Mouse (Mus musculus) Patski (cell line): Measurements from ENCODE around the gene Tia1. TPM values are rescaled to one million over a fixed set of nuclear protein-coding genes. Genes with fewer than 3 reads are reported as not detected.

Experiments
- ATAC-seq: fragments of 100-300 bp; one replicate; pipeline ENCODE4 v1.8.0; 2021
- CTCF ChIA-PET: fragments of 350-600 bp; sonication (Branson Sonifier 250); formaldehyde crosslinking; loops from one replicate; lab custom pipeline; 2022; ENCODE audit warnings: inconsistent platforms; lab: Charles Lee
- POLR2A ChIA-PET: fragments of 350-600 bp; sonication (Branson Sonifier 250); formaldehyde crosslinking; loops from one replicate; lab custom pipeline; 2022; ENCODE audit warnings: antibody characterized with exemption, inconsistent platforms; lab: Charles Lee
- DNase-seq: peaks from one replicate; pipeline ENCODE4 v3.0.0-alpha.2; 2011; ENCODE audit warnings: low read depth, low spot score
- H3K27me3 ChIP-seq: fragments of 371-371 bp; one replicate; pipeline ENCODE4 v1.5.1; 2021
- CTCF ChIP-seq: fragments of 100-300 bp; IDR thresholded peaks from one replicate; pipeline ENCODE4 v1.5.1; 2021
- in situ Hi-C: fragments of 300-500 bp; cut with MboI; formaldehyde crosslinking; loops from 3 replicates; pipeline ENCODE4 v1.11.1; 2018; ENCODE audit warnings: low pct_unique_long_range_greater_than_20kb, mixed read lengths
- polyA plus RNA-seq: library from polyadenylated mRNA; unstranded; gene quantifications from one replicate; pipeline ENCODE4 v1.2.3, GENCODE M21; 2021

Gene Tia1
- polyA plus RNA-seq, 1 experiment from 2014 or later = 91.4 TPM

GRCm38 (mm10) chr6:86406306-86406705 lies 2.3 kb downstream of the Tia1 start:
- no peak for DNase-seq
- in situ Hi-C loops = no loop called here
- ChIA-PET POLR2A (no interaction called here), CTCF (interaction anchor here (1.9 kb wide), 1 partner anchor 12 kb away, joined by 7 read pairs; no protein-coding TSS in a partner anchor)
- ATAC-seq = no peak
- no peaks in the 10 kb centered on the region for H3K27me3 ChIP-seq
- no peak for TF ChIP-seq CTCF

DNA sequence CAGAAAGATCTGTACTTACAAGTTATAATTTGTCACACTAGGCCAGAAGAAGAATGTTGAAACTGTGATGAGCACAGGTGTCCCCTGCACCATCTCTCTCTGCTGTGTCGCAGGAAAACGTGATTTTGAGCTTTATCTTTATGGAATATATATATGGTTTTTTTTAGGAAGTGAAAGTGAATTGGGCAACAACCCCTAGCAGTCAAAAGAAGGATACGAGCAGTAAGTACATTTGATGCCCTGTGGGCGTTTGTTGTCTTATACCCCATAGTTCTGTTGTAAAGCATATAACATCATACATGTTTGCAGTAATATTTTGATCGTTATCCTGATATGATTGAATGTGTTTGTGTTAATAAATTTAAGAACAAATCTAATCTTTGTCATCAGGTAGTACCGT lies 14.7 kb downstream of the Tia1 start:
- in situ Hi-C loops = no loop called here
- DNase-seq (no peak), ATAC-seq (no peak)
- no peaks in the 10 kb centered on the region for H3K27me3 ChIP-seq
- TF ChIP-seq CTCF = no peak
- ChIA-PET CTCF (interaction anchor here (1.4 to 1.7 kb wide), 2 partner anchors 8 to 11 kb away, joined by 4 to 7 read pairs; partner anchors contain the start of gene Gm44790), POLR2A (no interaction called here)

GRCm38 (mm10) chr6:86419239-86419638 lies 15.2 kb downstream of the Tia1 start:
- ChIA-PET POLR2A (no interaction called here), CTCF (interaction anchor here (1.4 kb wide), 1 partner anchor 12 kb away, joined by 7 read pairs; no protein-coding TSS in a partner anchor)
- no peak for ATAC-seq
- no peak for DNase-seq
- in situ Hi-C loops = no loop called here
- no peaks in the 10 kb centered on the region for H3K27me3 ChIP-seq
- no peak for TF ChIP-seq CTCF

DNA sequence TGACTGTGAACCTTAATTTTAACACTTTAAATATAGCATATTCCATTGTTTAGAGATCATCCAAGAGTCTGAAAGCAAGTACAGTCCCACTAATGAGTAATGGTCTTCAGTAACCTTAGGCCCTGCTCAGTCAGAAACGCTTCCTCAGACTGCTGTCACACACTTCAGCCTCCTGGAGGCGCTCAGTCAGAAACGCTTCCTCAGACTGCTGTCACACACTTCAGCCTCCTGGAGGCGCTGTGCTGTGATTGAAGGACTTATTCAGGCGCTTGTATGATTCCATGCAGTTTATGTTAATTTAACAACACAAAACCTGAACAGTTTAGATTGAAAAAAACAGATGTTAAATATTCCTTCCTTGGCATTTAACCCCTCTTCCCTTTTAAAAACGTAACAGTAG lies 16.5 kb downstream of the Tia1 start:
- in situ Hi-C loops = no loop called here
- CTCF ChIA-PET = no interaction called here
- H3K27me3 ChIP-seq = no peaks in the 10 kb centered on the region
- peak; percentile 76 for TF ChIP-seq CTCF
- ATAC-seq (no peak), DNase-seq (no peak)
- POLR2A ChIA-PET = no interaction called here

- POLR2A ChIA-PET = interaction anchor here (1.4 kb wide), 1 partner anchor 9 kb away, joined by 5 read pairs; no protein-coding TSS in a partner anchor
- TF ChIP-seq CTCF = no peak
- no peaks in the 10 kb centered on the region for H3K27me3 ChIP-seq
- DNase-seq (no peak), ATAC-seq (no peak)
- in situ Hi-C loops = no loop called here
- CTCF ChIA-PET = interaction anchor here (1.4 kb wide), 1 partner anchor 8 kb away, joined by 4 read pairs; no protein-coding TSS in a partner anchor
Observed at GRCm38 (mm10) chr6:86426358-86426757, 22.3 kb downstream of the Tia1 start, which contains the start of gene Gm44790. Gene Gm44790 (plus strand): TSS chr6:86426658.

DNA sequence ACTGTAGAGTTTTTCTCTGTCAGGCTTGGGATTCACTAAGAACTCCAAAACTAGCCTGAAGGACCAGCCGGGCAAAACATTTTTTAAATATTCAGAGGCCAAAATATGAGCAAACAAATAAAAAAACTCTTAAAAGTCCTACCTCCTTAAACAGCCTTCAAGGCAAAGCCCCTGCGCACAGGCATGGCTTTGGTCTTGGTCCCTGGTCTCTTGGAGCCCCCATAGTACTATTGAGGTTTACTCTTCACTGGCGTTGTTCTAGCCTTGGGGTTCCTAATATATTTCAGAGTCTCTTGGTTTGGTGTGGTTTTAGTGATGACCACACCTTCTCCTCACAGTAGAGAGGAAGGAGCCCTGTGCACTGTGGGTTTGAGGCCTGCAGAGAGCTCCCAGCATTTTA lies 27.5 kb downstream of the Tia1 start:
- TF ChIP-seq CTCF = no peak
- DNase-seq (no peak), ATAC-seq (no peak)
- CTCF ChIA-PET = no interaction called here
- H3K27me3 ChIP-seq = no peaks in the 10 kb centered on the region
- POLR2A ChIA-PET = no interaction called here
- in situ Hi-C loops = loop anchor here (10.0 kb wide), 2 partner anchors 103 to 243 kb away; no protein-coding TSS in a partner anchor

DNA sequence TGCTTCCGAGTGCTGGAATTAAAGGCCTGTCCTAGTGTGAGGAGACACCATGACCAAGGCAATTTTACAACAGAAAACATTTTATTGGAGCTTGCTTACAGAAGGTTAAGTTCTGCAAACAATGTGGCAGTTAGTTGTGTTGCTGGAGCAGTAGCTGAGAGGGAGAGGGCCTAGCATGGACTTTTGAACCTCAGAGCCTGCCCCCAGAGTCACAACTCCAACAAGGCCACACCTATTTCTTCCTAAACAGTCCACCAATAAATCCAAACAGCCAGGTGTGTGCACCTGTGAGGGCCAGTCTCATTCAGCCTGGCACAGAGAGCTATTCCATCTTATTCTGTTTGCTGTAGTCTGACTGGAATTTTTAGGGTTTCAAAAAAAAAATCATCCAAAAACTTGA lies 29.7 kb downstream of the Tia1 start:
- in situ Hi-C loops = loop anchor here (10.0 kb wide), 2 partner anchors 101 to 241 kb away; no protein-coding TSS in a partner anchor
- no peak for ATAC-seq
- ChIA-PET CTCF (no interaction called here), POLR2A (no interaction called here)
- no peaks in the 10 kb centered on the region for H3K27me3 ChIP-seq
- no peak for DNase-seq
- no peak for TF ChIP-seq CTCF

GRCm38 (mm10) chr6:86437711-86438110 lies 33.7 kb downstream of the Tia1 start:
- H3K27me3 ChIP-seq = no peaks in the 10 kb centered on the region
- DNase-seq = no peak
- no peak for ATAC-seq
- in situ Hi-C loops = loop anchor here (10.0 kb wide), 2 partner anchors 97 to 237 kb away; no protein-coding TSS in a partner anchor
- CTCF ChIA-PET = interaction anchor here (1.1 kb wide), 1 partner anchor 93 kb away, joined by 4 read pairs; no protein-coding TSS in a partner anchor
- peak; percentile 52 for TF ChIP-seq CTCF
- POLR2A ChIA-PET = interaction anchor here (0.6 to 0.7 kb wide), 2 partner anchors 30 to 231 kb away, joined by 3 read pairs; no protein-coding TSS in a partner anchor

DNA sequence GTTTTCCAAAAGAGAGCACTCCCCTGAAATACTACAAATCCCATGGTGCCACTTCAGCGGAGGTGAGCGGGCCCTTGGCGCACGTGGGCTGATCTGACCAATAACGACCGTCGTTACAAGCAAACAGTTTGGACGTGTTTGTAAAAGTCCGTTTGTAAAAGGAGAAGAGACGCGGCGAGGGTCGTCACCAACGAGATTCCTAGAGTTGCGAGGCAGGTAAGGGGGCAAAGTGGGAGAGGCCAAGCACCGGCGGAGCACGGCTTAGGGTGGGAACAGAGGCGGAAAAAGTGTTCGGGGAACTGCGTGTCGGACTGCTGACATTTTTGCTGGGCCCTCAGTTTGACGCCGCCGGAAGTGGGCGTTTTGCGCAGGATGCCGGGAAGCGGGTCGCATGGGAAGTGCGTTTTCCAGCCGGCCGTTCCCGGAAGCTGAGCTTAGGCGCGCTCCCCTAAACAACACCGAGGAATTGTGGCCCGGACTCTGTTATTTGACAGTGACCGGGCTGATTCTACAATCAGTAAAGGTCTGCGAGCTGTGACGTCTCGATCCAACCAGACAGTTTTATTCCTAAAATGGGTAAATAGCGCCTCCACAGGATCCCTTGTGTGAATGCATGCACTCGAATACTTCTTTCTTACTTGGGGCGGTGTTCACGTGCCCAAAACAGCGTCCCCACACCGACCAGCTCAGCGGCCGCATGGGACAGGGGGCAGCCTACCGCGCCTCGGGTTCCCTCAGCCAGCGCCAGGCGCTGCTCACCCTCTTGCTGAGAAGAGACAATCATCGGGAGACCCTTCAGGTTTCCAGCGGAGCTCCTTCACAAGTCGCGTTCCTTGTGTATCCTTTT lies 34.5 kb downstream of the Tia1 start, which contains the start of gene C87436:
Gene C87436, plus strand, starts transcription at position 103 of the 847 bp plus-strand sequence.
- POLR2A ChIA-PET = interaction anchor here (0.7 to 1.6 kb wide), 3 partner anchors 12 to 86 kb away, joined by 3 read pairs; no protein-coding TSS in a partner anchor
- in situ Hi-C loops = loop anchor here (10.0 kb wide), 2 partner anchors 96 to 236 kb away; no protein-coding TSS in a partner anchor
- TF ChIP-seq CTCF = peak; percentile 75

GRCm38 (mm10) chr6:86439119-86439496 lies 35.1 kb downstream of the Tia1 start:
- DNase-seq (no peak), ATAC-seq (no peak)
- in situ Hi-C loops = loop anchor here (10.0 kb wide), 2 partner anchors 96 to 236 kb away; no protein-coding TSS in a partner anchor
- POLR2A ChIA-PET = interaction anchor here (0.9 to 1.6 kb wide), 2 partner anchors 11 to 86 kb away, joined by 3 read pairs; no protein-coding TSS in a partner anchor
- TF ChIP-seq CTCF = no peak
- H3K27me3 ChIP-seq = no peaks in the 10 kb centered on the region
- CTCF ChIA-PET = interaction anchor here (1.3 to 1.9 kb wide), 3 partner anchors 9 to 102 kb away, joined by 3 to 7 read pairs (median 5); no protein-coding TSS in a partner anchor

More for the DNA sequence above, 34.5 kb downstream of the Tia1 start, which contains the start of gene C87436:
- ATAC-seq = peak; percentile 82
- CTCF ChIA-PET = interaction anchor here (1.3 to 1.9 kb wide), 3 partner anchors 10 to 103 kb away, joined by 3 to 7 read pairs (median 5); no protein-coding TSS in a partner anchor
- DNase-seq = peak; percentile 84
- H3K27me3 ChIP-seq = no peaks in the 10 kb centered on the region
